Mouse (Mus musculus) gastrocnemius, postnatal 10 days (tissue): ENCODE results near the gene Fhl2. TPM values are rescaled to one million over a fixed set of nuclear protein-coding genes. Genes with fewer than 3 reads are reported as not detected.

Source experiments
- DNase-seq: peaks from one replicate; pipeline ENCODE4 v3.0.0; 2021; ENCODE audit warnings: mixed read lengths
- long read RNA-seq, 2 experiments: library from polyadenylated mRNA; stranded (forward); transcript quantifications; one replicate each; pipeline ENCODE4 v2.0.0; 2021
- total RNA-seq, 2 experiments: library from RNA; stranded (reverse); gene quantifications; 2 replicates each; pipeline ENCODE4 v1.2.3; 2021

Fhl2 gene
- total RNA-seq = 10 to 100 TPM; 21.7 to 22.1 TPM
- long read RNA-seq, experiment 1, transcript Fhl2-201 (6 exons, 1,563 nt) = major isoform, 25 of 25 reads
- long read RNA-seq, experiment 1, partial matches to known transcripts = 0 of 25 reads
- long read RNA-seq, experiment 1, other reads (novel, unspliced or antisense) = 0 of 25 reads
- long read RNA-seq, experiment 2, transcript Fhl2-201 (6 exons, 1,563 nt) = major isoform, 28 of 29 reads
- long read RNA-seq, experiment 2, partial matches to known transcripts = 0 of 29 reads
- long read RNA-seq, experiment 2, other reads (novel, unspliced or antisense) = 1 of 29 reads

DNA sequence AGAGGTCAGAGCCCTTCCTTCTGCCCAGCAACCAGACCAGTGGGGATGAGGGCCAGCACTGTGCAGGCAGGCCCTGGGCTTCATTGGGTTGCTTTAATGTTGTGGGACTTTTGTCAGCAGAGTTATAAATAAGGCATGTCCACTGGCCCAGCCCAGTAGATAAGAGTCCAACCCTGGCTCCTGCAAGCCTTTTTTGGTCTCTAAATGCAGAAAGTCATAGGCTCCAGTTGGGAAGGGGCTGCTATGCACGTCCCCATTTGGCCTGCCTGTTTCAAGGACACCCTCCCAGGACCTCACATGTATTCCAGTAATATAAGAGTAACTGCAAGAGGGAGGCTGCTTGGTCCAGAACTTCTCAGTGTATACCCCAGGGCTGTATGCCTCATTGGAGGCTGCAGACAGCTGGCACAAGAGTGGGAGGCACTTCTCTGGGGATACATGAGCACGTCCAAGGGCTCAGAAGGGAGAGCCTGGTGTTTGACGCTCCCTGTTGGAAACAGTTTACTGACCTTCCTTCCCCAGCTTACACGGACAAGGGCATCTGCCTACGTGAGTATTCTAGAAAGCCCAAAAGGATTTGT lies at the start of gene Fhl2:
Fhl2 (minus strand) TSS at position 324 of the 581 bp plus-strand sequence.
- no peak for DNase-seq

GRCm38 (mm10) chr1:43245014-43245413 lies 48.2 kb upstream of the Fhl2 start:
- no peak for DNase-seq

DNA sequence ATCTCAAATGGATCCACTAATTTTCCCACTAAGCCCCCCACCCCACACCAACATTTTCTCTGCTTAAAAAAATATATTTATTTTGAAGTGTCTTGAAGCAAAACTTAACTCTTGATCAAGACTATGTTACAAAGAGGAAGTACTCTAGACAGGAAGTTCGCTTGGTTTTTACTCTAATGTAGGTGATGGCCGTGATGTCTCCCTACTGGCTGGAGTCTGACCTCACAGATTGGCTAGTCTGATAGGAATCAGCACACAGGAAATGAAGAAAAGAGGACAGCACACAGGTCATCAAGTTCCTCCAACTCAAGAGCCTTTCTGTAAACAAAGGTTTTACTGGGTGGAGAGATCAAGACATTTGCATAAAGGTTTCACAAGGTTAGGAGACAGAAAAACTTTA lies 44.4 kb upstream of the Fhl2 start:
- no peak for DNase-seq

- no peak for DNase-seq
Measured at GRCm38 (mm10) chr1:43239796-43240313, 43.1 kb upstream of the Fhl2 start.

GRCm38 (mm10) chr1:43238471-43238870 lies 41.7 kb upstream of the Fhl2 start:
- no peak for DNase-seq

GRCm38 (mm10) chr1:43237360-43238235 lies 40.8 kb upstream of the Fhl2 start:
- no peak for DNase-seq

- no peak for DNase-seq
Measured at GRCm38 (mm10) chr1:43225531-43226151, 28.9 kb upstream of the Fhl2 start.

DNA sequence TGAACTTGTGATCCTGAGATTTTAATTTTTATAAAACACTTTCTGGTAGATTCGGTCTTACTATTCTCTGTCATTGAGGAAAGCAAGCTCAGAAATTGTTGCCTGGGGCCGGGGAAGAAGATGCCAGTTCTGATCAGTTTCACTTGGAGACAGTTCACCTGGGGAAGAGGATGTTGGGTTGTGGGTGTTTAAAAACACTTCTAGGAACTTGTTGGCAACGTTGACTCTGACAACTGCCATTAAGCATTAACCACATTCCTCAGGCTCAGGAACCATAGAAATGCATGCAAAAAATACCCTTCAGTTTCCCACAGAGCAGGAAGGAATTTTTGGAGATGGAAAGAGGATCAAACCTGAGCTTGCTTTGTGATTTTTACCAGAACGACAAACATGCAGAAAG lies 28.2 kb upstream of the Fhl2 start:
- no peak for DNase-seq

- no peak for DNase-seq
Measured at GRCm38 (mm10) chr1:43224171-43224570, 27.4 kb upstream of the Fhl2 start.

DNA sequence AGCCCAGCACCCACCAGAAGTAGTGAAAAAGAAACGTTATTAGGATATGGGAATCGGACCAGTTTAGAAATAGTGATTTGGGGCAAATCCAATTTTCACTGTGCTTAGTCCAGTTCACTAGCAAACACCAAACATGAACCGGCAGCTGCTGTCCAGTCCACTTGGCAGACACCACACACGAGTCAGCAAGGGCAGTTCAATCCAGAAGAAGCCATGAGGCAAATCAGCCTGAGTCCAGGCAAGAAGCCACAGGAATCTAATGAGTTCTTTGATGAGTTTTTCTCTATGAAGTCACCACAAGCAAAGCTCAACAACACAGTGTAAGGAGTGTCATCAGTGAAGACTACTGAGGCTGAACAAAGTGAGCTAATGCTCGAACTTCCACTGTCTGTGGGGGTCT lies 26.3 kb upstream of the Fhl2 start:
- DNase-seq = no peak

- no peak for DNase-seq
Measured at GRCm38 (mm10) chr1:43218016-43218680, 21.4 kb upstream of the Fhl2 start.

DNA sequence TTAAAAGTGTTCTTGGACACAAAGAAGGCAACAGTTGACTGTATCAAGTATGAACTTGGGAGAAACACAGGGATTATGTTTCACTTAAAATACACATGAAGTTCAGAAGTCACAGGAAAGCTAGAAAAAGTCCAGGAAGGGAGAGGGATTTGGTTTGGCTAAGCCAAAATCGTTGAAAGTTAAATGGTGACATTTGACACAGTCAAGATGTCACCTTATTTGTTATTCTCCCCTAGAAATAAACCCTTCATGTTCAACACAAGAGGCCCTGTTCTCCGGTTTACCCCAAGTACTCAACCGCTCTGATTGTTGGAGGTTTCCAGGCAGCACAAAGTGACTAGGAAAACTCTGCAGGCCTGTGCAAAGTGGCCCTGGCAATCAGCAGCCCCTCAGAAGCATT lies 18.8 kb upstream of the Fhl2 start:
- DNase-seq = no peak

GRCm38 (mm10) chr1:43211274-43211673 lies 14.5 kb upstream of the Fhl2 start:
- DNase-seq = peak; percentile 23

- no peak for DNase-seq
Measured at GRCm38 (mm10) chr1:43210285-43210684, 13.5 kb upstream of the Fhl2 start.

GRCm38 (mm10) chr1:43207147-43207546 lies 10.4 kb upstream of the Fhl2 start:
- DNase-seq = no peak

DNA sequence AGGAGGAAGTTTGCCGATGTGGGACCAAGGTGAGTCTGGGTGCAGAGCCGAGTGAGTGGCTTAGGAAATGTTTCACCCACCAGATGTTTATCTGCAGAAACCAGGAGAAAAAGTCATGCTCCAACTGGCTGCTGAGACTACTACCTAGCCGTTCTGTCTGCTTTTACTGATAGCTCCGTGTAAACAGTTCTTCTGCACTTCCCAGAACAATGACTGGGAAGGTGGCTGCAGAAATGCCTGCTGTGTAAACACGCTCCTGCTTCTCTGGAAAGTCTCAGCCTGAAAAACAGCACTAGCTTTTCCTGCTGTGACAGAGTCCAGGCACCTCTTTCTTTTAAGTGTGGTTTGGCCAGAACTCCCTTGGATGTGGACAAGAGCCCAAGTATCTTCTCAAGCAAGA lies 6.5 kb upstream of the Fhl2 start:
- no peak for DNase-seq

GRCm38 (mm10) chr1:43202226-43202625 lies 5.4 kb upstream of the Fhl2 start:
- DNase-seq = no peak

GRCm38 (mm10) chr1:43201796-43202195 lies 5.0 kb upstream of the Fhl2 start:
- DNase-seq = no peak

DNA sequence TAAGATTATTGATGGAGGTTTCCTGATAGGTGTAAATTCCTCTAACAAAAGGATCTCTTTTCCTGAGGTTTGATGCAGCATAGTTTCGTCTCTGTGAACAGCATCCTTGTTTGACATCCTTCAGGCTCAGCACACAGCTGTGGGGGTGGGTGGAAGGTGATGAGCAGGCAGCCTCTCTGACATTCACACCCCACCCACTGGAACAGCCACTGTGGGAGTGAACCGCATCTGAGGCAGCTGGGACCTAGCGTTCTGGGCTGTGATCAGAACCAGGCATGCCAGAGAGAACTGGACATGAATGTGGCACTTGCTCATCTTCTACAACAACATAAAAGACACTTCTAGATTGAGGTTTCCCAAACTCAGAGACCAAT lies 3.1 kb upstream of the Fhl2 start:
- no peak for DNase-seq

DNA sequence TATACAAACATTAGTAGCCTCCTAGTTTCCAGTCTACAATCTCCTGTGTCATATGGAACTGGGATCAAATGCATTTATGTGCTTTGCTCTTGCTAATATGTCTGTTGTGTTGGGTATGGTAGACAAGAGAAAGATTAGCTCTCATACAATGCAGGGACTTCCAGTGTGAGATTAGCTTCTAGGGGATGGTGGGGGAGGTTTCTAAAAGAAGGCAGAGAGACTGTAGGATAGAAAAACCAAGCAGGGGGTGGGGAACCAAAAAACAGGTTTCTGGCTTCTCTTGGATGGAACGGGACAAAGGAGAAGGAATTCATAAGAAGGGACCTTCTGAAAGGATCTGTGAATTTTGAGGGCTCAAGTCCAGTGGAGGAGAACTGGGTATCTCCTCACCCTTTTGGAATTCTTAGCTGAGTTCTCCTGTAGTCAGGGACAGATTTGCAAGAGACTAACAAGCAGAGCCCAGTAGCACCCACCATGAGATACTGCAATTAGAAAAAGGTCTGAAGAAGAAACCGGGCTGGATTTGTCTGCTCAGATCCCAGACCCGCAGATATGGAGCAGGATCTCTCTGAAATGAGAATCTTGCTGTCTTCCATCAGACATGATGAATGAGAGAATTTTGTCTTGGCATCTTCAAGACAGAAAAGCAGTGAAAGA lies 2.6 kb upstream of the Fhl2 start:
- no peak for DNase-seq

DNA sequence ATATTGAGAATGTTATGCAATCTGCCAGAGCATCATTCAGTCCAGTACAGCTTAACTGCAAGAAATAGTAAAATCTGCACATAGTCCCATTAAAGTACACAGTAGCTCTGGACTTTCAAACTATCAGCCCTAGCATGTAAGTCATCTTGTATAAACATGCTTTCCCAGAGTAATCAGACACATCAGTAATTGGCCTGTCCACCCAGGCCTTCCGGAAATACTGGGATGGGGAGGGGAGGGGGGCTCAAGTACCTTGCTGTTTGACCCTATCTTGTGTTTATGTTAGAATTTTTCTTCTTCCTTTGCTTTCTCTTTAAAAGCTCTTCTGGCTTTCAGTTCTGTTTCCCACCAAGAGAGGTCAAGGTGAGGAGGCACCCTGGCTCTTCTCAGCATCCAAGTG lies 725 bp downstream of the Fhl2 start:
- no peak for DNase-seq

DNA sequence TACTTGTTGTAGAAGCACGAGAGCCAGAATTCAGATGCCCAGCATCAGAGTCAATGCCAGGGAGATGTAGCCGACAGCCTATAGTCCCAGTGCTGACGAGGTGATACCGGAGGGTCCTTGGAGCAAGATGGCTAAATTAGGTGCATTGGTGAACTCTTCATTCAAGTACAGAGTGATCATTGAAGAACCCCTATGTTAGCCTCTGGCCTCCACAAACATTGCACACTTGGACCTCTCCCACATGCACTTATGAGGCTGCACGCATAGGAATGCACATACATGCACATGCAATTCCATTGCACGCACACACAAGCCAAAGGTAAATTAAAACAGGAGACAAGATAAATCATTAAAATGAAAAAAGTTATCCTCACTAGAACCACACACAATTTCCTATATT lies 3.4 kb downstream of the Fhl2 start:
- no peak for DNase-seq
